Mouse (Mus musculus) heart, embryonic 16.5 days (tissue): ENCODE results near the gene Srsf10. TPM values are rescaled to one million over a fixed set of nuclear protein-coding genes. Genes with fewer than 3 reads are reported as not detected.
A peak's percentile ranks its signal among the peaks of the same experiment; 100 is the strongest.

Experiments used
- ATAC-seq: fragments of 200-750 bp; cut with Nextera tagmentation; replicated peaks from 2 replicates; pipeline ENCODE4 v1.8.0; 2017; ENCODE audit warnings: moderate number of reproducible peaks; ENCODE audit not compliant: insufficient read depth, low FRiP score; ENCODE audit errors: extremely low read depth
- H3K27ac ChIP-seq: fragments of 300-500 bp; sonication (generic); 2 replicates; pipeline ENCODE4 v1.5.1; 2014; ENCODE audit warnings: mild to moderate bottlenecking, low read length, control low read depth, moderate library complexity
- H3K27me3 ChIP-seq: fragments of 300-500 bp; sonication (generic); 2 replicates; pipeline ENCODE4 v1.6.1; 2014; ENCODE audit warnings: low read length, mixed read lengths; ENCODE audit not compliant: control insufficient read depth, insufficient read depth
- H3K36me3 ChIP-seq: fragments of 300-500 bp; sonication (generic); 2 replicates; pipeline ENCODE4 v1.6.1; 2014; ENCODE audit not compliant: control insufficient read depth, insufficient read depth
- H3K4me1 ChIP-seq: fragments of 300-500 bp; sonication (generic); 2 replicates; pipeline ENCODE4 v1.6.1; 2014; ENCODE audit warnings: low read length, mixed read lengths; ENCODE audit not compliant: control insufficient read depth, insufficient read depth
- H3K4me2 ChIP-seq: fragments of 300-500 bp; sonication (generic); 2 replicates; pipeline ENCODE4 v1.6.1; 2014; ENCODE audit warnings: low read depth, mild to moderate bottlenecking, control low read depth, low read length
- H3K4me3 ChIP-seq: fragments of 300-500 bp; sonication (generic); 2 replicates; pipeline ENCODE4 v1.5.1; 2014; ENCODE audit warnings: mild to moderate bottlenecking, control low read depth, low read length
- H3K9ac ChIP-seq: fragments of 300-500 bp; sonication (generic); 2 replicates; pipeline ENCODE4 v1.6.1; 2014; ENCODE audit warnings: low read length, control low read depth
- H3K9me3 ChIP-seq: fragments of 300-500 bp; sonication (generic); replicated peaks from 2 replicates; pipeline ENCODE4 v1.6.1; 2016; ENCODE audit warnings: low read length; ENCODE audit not compliant: control insufficient read depth
- WGBS: fragments of 180-500 bp; shearing (Covaris S2); extraction: QIAGEN DNeasy Blood & Tissue Kit; methylation state at CpG from one replicate; pipeline ENCODE4 v1.1.7; 2014; 5-methylcytosine and 5-hydroxymethylcytosine counted together
- polyA plus RNA-seq: library from polyadenylated mRNA; unstranded; fragments of >200 nt; fragmentation: Nextera tagmentation; extraction: Ambion mirVana; gene quantifications from 2 replicates; pipeline ENCODE4 v1.2.1, GENCODE M21; 2015

Gene Srsf10
- polyA plus RNA-seq, 1 experiment from 2014 or later = 147 TPM

DNA sequence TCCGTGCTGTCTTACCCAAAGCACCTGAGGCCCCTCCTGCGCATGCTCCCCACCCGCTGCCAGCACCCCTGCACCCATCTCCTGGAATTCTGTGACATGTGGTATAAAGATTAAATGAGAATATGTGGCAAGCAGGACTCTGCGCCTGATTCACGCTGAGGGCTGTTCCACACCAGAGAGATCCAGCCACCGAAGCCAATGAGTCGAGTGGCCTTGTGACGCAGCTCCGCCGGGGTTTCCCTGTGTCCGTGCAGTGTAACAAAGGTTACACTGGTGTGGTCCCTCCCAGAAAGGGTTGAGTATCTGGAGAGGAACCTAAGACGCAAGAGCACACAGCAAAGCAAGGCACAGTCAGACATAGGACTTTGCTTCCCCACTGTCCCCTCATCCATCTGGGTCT, 30.1 kb downstream of the Srsf10 start:
- H3K9ac ChIP-seq = no peak overlapping the region
- H3K36me3 ChIP-seq = no peaks in the 10 kb centered on the region
- no peaks in the 10 kb centered on the region for H3K9me3 ChIP-seq
- no peak overlapping the region for H3K4me3 ChIP-seq
- H3K27ac ChIP-seq = no peak overlapping the region
- H3K4me2 ChIP-seq = no peak overlapping the region
- no peak for ATAC-seq
- WGBS = 91% methylated on average over 12 of the region's 12 CpGs
- H3K4me1 ChIP-seq = peaks cover 9% of the 10 kb centered on the region
- no peaks in the 10 kb centered on the region for H3K27me3 ChIP-seq

- no peak overlapping the region for H3K27ac ChIP-seq
- H3K4me2 ChIP-seq = no peak overlapping the region
- no peak overlapping the region for H3K9ac ChIP-seq
- WGBS = 72% methylated on average over 4 of the region's 4 CpGs
- no peaks in the 10 kb centered on the region for H3K27me3 ChIP-seq
- H3K36me3 ChIP-seq = no peaks in the 10 kb centered on the region
- H3K4me1 ChIP-seq = peaks cover 9% of the 10 kb centered on the region
- no peak overlapping the region for H3K4me3 ChIP-seq
- H3K9me3 ChIP-seq = no peaks in the 10 kb centered on the region
- no peak for ATAC-seq
Measured at GRCm38 (mm10) chr4:135886184-135886583, 30.6 kb downstream of the Srsf10 start.

DNA sequence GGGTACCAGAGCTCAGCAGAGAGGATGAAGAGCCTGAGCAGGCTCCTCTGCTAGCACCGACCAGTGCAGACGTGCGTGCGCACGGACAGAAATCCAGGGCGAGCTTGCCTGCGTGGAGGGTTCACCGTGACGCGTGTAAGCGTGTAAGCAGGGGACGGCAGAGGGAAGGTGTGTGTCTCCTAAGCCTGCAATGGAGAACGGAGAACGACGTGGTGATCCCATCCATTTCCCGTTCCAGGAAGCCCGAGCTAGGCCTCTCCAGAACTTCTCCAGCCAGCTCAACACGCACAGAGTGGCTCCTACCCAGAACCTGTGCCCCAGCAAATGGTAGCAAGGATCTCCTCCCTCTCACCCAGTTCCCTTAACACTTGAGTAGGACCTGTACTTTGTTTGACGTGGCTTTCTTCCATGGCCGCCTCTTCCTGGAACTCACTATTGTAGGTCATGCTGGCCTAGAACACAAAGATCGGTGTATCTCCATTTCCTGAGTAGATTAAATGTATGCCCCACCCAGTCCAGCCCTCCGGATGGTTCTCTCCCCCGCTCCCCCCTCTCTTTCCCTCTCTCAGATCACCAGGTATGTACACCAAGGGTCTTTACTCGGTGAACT, 33.0 kb downstream of the Srsf10 start:
- peaks cover 6% of the 10 kb centered on the region for H3K4me1 ChIP-seq
- H3K4me2 ChIP-seq = no peak overlapping the region
- H3K4me3 ChIP-seq = no peak overlapping the region
- no peak overlapping the region for H3K27ac ChIP-seq
- WGBS = 84% methylated on average over 24 of the region's 24 CpGs
- no peak overlapping the region for H3K9ac ChIP-seq
- no peaks in the 10 kb centered on the region for H3K9me3 ChIP-seq
- ATAC-seq = no peak
- H3K27me3 ChIP-seq = no peaks in the 10 kb centered on the region
- H3K36me3 ChIP-seq = no peaks in the 10 kb centered on the region

DNA sequence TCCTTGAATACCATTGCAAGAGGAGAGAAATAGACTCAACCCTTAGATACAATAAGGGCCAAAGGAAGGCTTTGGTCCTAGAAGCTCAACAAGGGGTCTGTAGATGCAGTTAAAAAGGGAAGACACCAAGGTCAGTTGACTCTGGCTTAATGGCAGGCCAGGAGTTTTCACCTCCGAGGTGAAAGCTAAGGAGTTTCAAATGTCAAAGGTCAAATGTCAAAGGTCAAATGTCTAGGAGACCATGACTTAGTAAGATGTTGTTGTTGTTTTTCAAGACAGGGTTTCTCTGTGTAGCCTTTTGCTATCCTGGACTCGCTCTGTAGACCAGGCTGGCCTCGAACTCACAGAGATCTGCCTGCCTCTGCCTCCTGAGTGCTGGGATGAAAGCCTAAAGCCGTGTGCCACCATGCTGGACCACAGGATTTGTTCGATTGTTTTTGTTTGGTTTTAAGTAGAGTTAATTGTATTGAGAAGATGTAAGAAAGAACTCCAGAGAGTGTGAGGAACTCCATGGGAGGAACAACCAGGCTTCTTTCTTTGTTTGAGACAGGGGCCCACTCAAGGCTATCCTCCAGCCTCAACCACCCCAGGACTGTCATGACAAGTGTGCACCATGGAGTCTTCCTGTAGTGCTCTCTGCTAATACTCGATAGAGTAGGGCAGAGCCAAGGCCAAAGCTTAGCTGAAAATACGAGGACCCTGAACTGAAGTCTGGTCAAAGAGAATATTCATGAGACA, 33.8 kb downstream of the Srsf10 start:
- WGBS = 78% methylated on average over 7 of the region's 7 CpGs
- no peak overlapping the region for H3K4me2 ChIP-seq
- no peaks in the 10 kb centered on the region for H3K27me3 ChIP-seq

GRCm38 (mm10) chr4:135889884-135890283, 34.3 kb downstream of the Srsf10 start:
- H3K9ac ChIP-seq = no peak overlapping the region
- no peaks in the 10 kb centered on the region for H3K36me3 ChIP-seq
- no peak overlapping the region for H3K4me3 ChIP-seq
- H3K4me2 ChIP-seq = no peak overlapping the region
- H3K27me3 ChIP-seq = no peaks in the 10 kb centered on the region
- no peak overlapping the region for H3K27ac ChIP-seq
- H3K9me3 ChIP-seq = no peaks in the 10 kb centered on the region
- H3K4me1 ChIP-seq = no peaks in the 10 kb centered on the region
- peak; percentile 85 for ATAC-seq
- 6% methylated on average over 4 of the region's 4 CpGs for WGBS

More for the DNA sequence above, 33.8 kb downstream of the Srsf10 start:
- no peak overlapping the region for H3K27ac ChIP-seq
- no peak overlapping the region for H3K9ac ChIP-seq
- H3K36me3 ChIP-seq = no peaks in the 10 kb centered on the region
- no peak overlapping the region for H3K4me3 ChIP-seq
- no peaks in the 10 kb centered on the region for H3K9me3 ChIP-seq
- ATAC-seq = no peak
- H3K4me1 ChIP-seq = no peaks in the 10 kb centered on the region; the same call in 1 of the 2 replicates

DNA sequence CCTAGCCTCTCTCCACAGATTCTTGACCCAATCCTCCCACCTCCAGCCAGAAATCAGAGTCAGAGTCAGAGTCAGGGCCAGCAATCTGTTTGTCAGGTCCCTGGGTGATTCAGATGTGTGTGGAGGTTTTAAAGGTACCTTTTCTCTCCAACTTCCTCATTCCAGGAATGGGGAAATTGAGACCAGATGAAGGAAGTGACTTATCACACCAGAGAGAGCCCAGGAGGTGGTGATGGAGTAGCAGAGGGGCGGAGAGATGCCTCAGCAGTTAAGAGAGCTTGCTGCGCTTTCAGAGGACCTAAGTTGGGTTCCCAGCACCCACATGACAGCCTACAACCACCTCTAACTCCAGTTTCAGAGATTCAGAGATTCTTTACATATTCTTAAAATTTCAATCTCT, 36.0 kb downstream of the Srsf10 start:
- no peaks in the 10 kb centered on the region for H3K27me3 ChIP-seq
- H3K9ac ChIP-seq = no peak overlapping the region
- no peak overlapping the region for H3K4me3 ChIP-seq
- 82% methylated on average over 2 of the region's 2 CpGs for WGBS
- no peak overlapping the region for H3K27ac ChIP-seq
- no peak overlapping the region for H3K4me2 ChIP-seq
- no peaks in the 10 kb centered on the region for H3K9me3 ChIP-seq
- no peaks in the 10 kb centered on the region for H3K36me3 ChIP-seq
- no peaks in the 10 kb centered on the region for H3K4me1 ChIP-seq
- ATAC-seq = no peak

DNA sequence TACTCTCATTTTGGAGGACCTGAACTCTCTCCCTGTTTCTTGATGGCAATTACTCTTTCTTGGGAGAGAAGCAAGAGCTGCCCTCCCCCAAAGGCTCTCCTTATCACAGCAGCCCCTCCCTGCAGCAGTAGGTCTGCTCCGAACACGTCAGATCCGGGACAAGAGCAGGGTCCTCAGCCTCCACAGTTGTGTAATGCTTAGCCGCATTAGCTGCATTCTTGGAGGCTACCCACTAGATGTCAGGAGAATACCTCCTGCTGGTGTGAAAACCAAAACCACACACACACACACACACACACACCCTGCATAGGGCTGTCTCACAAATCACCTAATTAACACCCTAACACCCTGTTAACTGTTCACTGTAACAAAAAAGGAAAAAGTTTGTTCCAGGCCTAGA, 37.3 kb downstream of the Srsf10 start:
- Histone ChIP-seq H3K9ac (no peak overlapping the region), H3K36me3 (no peaks in the 10 kb centered on the region), H3K27ac (no peak overlapping the region), H3K27me3 (no peaks in the 10 kb centered on the region), H3K4me2 (no peak overlapping the region), H3K4me1 (no peaks in the 10 kb centered on the region), H3K9me3 (no peaks in the 10 kb centered on the region), H3K4me3 (no peak overlapping the region)
- 21% methylated on average over 4 of the region's 4 CpGs for WGBS
- no peak for ATAC-seq

GRCm38 (mm10) chr4:135895071-135895571, 39.6 kb downstream of the Srsf10 start, which contains the start of gene Cnr2:
TSS of gene Cnr2 (plus strand) at chr4:135895394.
- no peak for ATAC-seq
- Histone ChIP-seq H3K9me3 (no peaks in the 10 kb centered on the region), H3K9ac (peak within 1 kb of the TSS; percentile 38; the same call in 1 of the 2 replicates), H3K27ac (no peak within 1 kb of the TSS), H3K27me3 (no peaks in the 10 kb centered on the region), H3K4me3 (no peak within 1 kb of the TSS; the same call in 1 of the 2 replicates), H3K36me3 (no peaks in the 10 kb centered on the region), H3K4me2 (no peak within 1 kb of the TSS), H3K4me1 (peaks cover 7% of the 10 kb centered on the region)
- WGBS = 24% methylated on average over 8 of the region's 8 CpGs

DNA sequence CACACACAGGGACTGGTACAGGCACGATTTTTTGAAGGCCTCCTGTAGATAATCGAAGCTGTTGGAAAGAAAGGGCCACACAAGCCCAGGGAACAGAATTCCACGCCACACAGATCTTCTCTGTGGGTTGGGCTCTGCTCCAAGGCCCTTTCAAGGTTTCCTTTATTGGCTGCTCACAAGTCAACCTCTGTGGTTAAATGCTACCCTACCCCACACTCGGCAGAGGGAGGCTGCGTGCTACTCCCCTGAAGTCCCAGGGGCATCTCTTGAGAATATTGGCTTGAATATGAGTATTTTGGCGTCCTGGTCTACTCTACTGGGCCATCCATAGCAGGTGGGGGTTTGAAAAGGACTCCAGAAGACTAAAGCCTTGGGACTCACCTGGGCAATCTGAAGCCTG, 40.6 kb downstream of the Srsf10 start:
- H3K4me2 ChIP-seq = no peak overlapping the region
- WGBS = 73% methylated on average over 6 of the region's 6 CpGs
- peaks cover 7% of the 10 kb centered on the region for H3K4me1 ChIP-seq
- H3K27ac ChIP-seq = no peak overlapping the region
- no peak overlapping the region for H3K4me3 ChIP-seq
- no peak for ATAC-seq
- H3K9ac ChIP-seq = no peak overlapping the region
- no peaks in the 10 kb centered on the region for H3K27me3 ChIP-seq
- no peaks in the 10 kb centered on the region for H3K36me3 ChIP-seq
- no peaks in the 10 kb centered on the region for H3K9me3 ChIP-seq
